In genomic region chr7:46508590-46509318, GRCm38 (mm10) we compare ENCODE assay signal across 8 mouse cellular contexts.
A peak's percentile ranks its signal among the peaks of the same experiment; 100 is the strongest.
DNase-seq lines count a peak whose midpoint lies in the region; ATAC-seq and TF ChIP-seq lines count a peak whose summit lies in the region.

No protein-coding gene starts in this region.

- H3K4me3 ChIP-seq in lung, postnatal 0 days (ENCODE audit: low read depth, low read length), result no peak overlapping the region
- H3K4me3 ChIP-seq in midbrain, embryonic 10.5 days, result no peak overlapping the region

- no peak overlapping the region for H3K27ac ChIP-seq in lung, postnatal 0 days (ENCODE audit: low read length)
- H3K27ac ChIP-seq in midbrain, embryonic 10.5 days (replicated peaks), result peak overlapping the region; percentile 72

- no peak for TF ChIP-seq CTCF in lung, postnatal 0 days (IDR thresholded peaks at IDR 0.05)

- no peaks in the 10 kb centered on the region for H3K27me3 ChIP-seq in lung, postnatal 0 days (replicated peaks; ENCODE audit: insufficient read depth, low read length)
- H3K27me3 ChIP-seq in midbrain, embryonic 10.5 days (ENCODE audit: low read depth, poor library complexity, severe bottlenecking), result peaks cover 14% of the 10 kb centered on the region

- H3K9me3 ChIP-seq in lung, postnatal 0 days (ENCODE audit: low read length), result no peaks in the 10 kb centered on the region
- H3K9me3 ChIP-seq in midbrain, embryonic 10.5 days (replicated peaks), result no peaks in the 10 kb centered on the region

- intact Hi-C loops in left cerebral cortex, postnatal 4 days (cut with DNase I), result no loop called here

- ATAC-seq in lung, postnatal 0 days, result 0 out of 2 replicates have a peak, but pooled peaks have one; percentile 16

- H3K36me3 ChIP-seq in lung, postnatal 0 days (ENCODE audit: insufficient read depth, low read length), result no peaks in the 10 kb centered on the region
- no peaks in the 10 kb centered on the region for H3K36me3 ChIP-seq in midbrain, embryonic 10.5 days

- TF ChIP-seq EP300 in lung, postnatal 0 days (IDR thresholded peaks at IDR 0.05), result no peak

- DNase-seq in cerebellum, adult 8-10 months, result peak; percentile 43
- no peak for DNase-seq in cerebellum, postnatal 36 days
- peak; percentile 21 for DNase-seq in lung, postnatal 0 days (ENCODE audit: low spot score)
- DNase-seq in lung, postnatal 36 days, result no peak
- DNase-seq in midbrain, embryonic 10.5 days (ENCODE audit: low spot score), result no peak
- DNase-seq in frontal cortex, postnatal 36 days (ENCODE audit: low spot score in 2 of 2), result no peak
- DNase-seq in right cerebral cortex, adult 18-20 months, result no peak
- no peak for DNase-seq in left cerebral cortex, postnatal 4 days

- no peaks in the 10 kb centered on the region for H3K4me1 ChIP-seq in lung, postnatal 0 days (ENCODE audit: insufficient read depth, low read depth, low read length)
- peaks cover 28% of the 10 kb centered on the region for H3K4me1 ChIP-seq in midbrain, embryonic 10.5 days

- 57% methylated on average over 12 of the region's 12 CpGs for WGBS in lung, postnatal 0 days
- 76% methylated on average over 12 of the region's 12 CpGs for WGBS in midbrain, embryonic 10.5 days

- no peak overlapping the region for H3K4me2 ChIP-seq in lung, postnatal 0 days (replicated peaks; ENCODE audit: low read depth, low read length)

- no peak overlapping the region for H3K9ac ChIP-seq in lung, postnatal 0 days (replicated peaks; ENCODE audit: low read depth)

Comparison
In these comparisons a context has a peak if more than half of its experiments do, and no peak if none do; other contexts are left out.
1. DNase-seq: peak in cerebellum, adult 8-10 months (single experiment) and lung, postnatal 0 days (single experiment); none in cerebellum, postnatal 36 days (0 of 2), lung, postnatal 36 days (single experiment), midbrain, embryonic 10.5 days (single experiment), frontal cortex, postnatal 36 days (0 of 2), right cerebral cortex, adult 18-20 months (single experiment) and left cerebral cortex, postnatal 4 days (single experiment).